Mouse (Mus musculus): ENCODE measurements at regions not wholly inside any gene's neighbourhood (a gene's known extent, or its start where the extent isn't known, plus 50 kb on each side); places are given as distances from the start of the nearest gene placed in this dataset.

- TF ChIP-seq CTCF (IDR thresholded peaks at IDR 0.05; ENCODE audit: borderline replicate concordance, extremely low read depth, insufficient read depth, insufficient read length) (no peak), POLR2A (IDR thresholded peaks at IDR 0.05; ENCODE audit: borderline replicate concordance, extremely low read depth, insufficient read depth, insufficient read length, poor library complexity, severe bottlenecking) (no peak)
Observed at GRCm38 (mm10) chr12:80040233-80040632, 72.6 kb downstream of the Zfp36l1 start.
